Comparison of ENCODE assay signal across 21 mouse cellular contexts in the genomic region with DNA sequence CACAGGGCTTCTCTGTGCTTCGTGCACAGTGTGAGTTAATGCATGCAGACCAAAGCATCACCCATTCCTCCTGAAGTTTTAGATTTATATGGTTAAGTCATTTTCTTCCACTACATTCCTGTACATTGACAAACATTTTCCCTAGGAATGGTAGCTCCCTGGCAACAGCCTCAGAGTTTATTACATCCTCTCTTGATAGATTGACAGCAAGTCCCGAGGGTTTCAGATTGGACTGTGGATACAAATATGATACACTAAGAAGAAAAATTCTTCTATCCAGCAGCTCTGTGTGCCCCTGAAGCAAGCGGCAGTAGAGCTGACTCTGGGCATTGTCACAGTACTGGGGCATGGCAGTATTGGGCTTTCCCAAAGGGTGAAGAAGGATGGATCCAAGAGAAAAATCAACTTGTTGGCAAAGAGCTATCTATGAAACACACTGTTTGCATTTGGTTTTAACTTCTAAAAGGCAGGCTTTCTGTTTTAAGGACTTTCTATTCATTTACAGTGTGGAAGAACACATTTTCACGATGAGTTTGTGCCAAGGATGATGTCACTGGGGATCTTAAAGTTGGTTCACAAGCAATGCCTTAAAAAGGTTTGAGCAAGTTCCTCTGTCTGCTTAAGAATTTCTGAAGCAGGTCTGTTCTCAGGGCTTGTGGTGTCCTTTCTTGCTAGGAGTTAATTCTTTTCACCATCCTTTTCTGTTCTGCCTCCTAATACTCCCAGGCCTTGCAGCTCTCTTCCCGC.
"Had no signal": no experiment of that assay in that cellular context is flagged by ENCODE, and none has a peak within 500 bp of the region (broad histone marks: within the 10 kb centered on the region; RNA-seq: fewer than 3 reads in every experiment).

No protein-coding gene starts in this region.

- H3K4me1 ChIP-seq: lung, embryonic 15.5 days; midbrain, embryonic 10.5 days; midbrain, embryonic 13.5 days; neural tube, embryonic 13.5 days; stomach, embryonic 15.5 days had no signal

- H3K4me2 ChIP-seq: liver, embryonic 12.5 days; liver, embryonic 15.5 days; lung, embryonic 15.5 days; midbrain, embryonic 13.5 days; neural tube, embryonic 13.5 days; stomach, embryonic 15.5 days had no signal

- ATAC-seq: liver, embryonic 12.5 days; midbrain, embryonic 13.5 days; midbrain, embryonic 16.5 days had no signal

- H3K27ac ChIP-seq: liver, embryonic 12.5 days; liver, embryonic 15.5 days; lung, embryonic 15.5 days; midbrain, embryonic 10.5 days; midbrain, embryonic 13.5 days; neural tube, embryonic 13.5 days; stomach, embryonic 15.5 days had no signal

- H3K9me3 ChIP-seq: liver, embryonic 12.5 days; liver, embryonic 15.5 days; lung, embryonic 15.5 days; midbrain, embryonic 10.5 days; neural tube, embryonic 13.5 days; stomach, embryonic 15.5 days had no signal

- H3K9ac ChIP-seq: liver, embryonic 12.5 days; liver, embryonic 15.5 days; lung, embryonic 15.5 days; midbrain, embryonic 13.5 days; neural tube, embryonic 13.5 days; stomach, embryonic 15.5 days had no signal

- H3K27me3 ChIP-seq: liver, embryonic 12.5 days; liver, embryonic 15.5 days; lung, embryonic 15.5 days; megakaryocyte, embryonic 14.5 days; midbrain, embryonic 13.5 days; neural tube, embryonic 13.5 days; stomach, embryonic 15.5 days had no signal

- H3K36me3 ChIP-seq: liver, embryonic 12.5 days; liver, embryonic 15.5 days; lung, embryonic 15.5 days; midbrain, embryonic 10.5 days; midbrain, embryonic 13.5 days; neural tube, embryonic 13.5 days; stomach, embryonic 15.5 days had no signal

- DNase-seq: kidney, adult 9 months; kidney, postnatal 14 days; kidney, postnatal 4 days; liver; lung, adult 18-20 months; lung, postnatal 10 days; lung, postnatal 36 days; retina, postnatal 1 day; right cerebral cortex, postnatal 25 days; spleen, adult 18-20 months; thymus, postnatal 25 days had no signal

- H3K4me3 ChIP-seq: liver, embryonic 12.5 days; liver, embryonic 15.5 days; lung, embryonic 15.5 days; megakaryocyte, embryonic 14.5 days; midbrain, embryonic 10.5 days; midbrain, embryonic 13.5 days; myocyte; neural tube, embryonic 13.5 days; stomach, embryonic 15.5 days had no signal
